Mouse (Mus musculus): Measurements from ENCODE around the gene Gps2. TPM values are rescaled to one million over a fixed set of nuclear protein-coding genes. Genes with fewer than 3 reads are reported as not detected.

Gps2 gene
- total and polyA plus RNA-seq, 2 experiments = 7.0 to 41.0 TPM

DNA sequence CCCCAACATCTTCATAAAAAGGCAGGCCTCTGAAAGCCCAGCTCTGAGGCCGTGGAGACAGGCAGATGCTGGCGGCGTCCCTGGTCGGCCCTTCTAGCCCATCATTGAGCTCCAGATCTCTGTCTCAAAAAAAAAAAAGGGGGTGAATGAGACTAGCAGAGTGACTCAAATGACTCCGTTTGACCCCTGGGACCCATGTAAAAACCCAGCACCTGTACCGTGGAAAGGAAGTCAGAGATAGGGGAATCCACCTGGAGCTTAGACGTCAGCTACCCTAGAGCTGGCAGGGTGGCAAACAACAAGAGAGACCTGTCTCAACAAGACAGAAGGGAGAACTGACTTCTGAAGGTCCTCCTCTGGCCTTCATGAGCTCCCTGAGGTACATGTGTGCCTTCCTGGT, 41.9 kb upstream of the Gps2 start:
- Histone ChIP-seq H3K36me3 (ENCODE audit: control insufficient read depth, insufficient read depth, low read length) (no peaks in the 10 kb centered on the region), H3K27ac (replicated peaks; ENCODE audit: insufficient read depth, low read depth, low read length) (no peak overlapping the region), H3K79me2 (ENCODE audit: control insufficient read depth, insufficient read depth, low read length) (no peaks in the 10 kb centered on the region), H3K9ac (ENCODE audit: low read depth, low read length) (no peak overlapping the region), H3K4me3 (ENCODE audit: insufficient read depth, low read depth, low read length) (no peak overlapping the region), H3K27me3 (ENCODE audit: control insufficient read depth, insufficient read depth, low read length) (no peaks in the 10 kb centered on the region), H3K4me1 (ENCODE audit: control insufficient read depth, insufficient read depth, low read length) (no peaks in the 10 kb centered on the region)
- TF ChIP-seq POLR2A (IDR thresholded peaks at IDR 0.05; ENCODE audit: extremely low read depth, insufficient read depth, low read length) (no peak), CTCF (IDR thresholded peaks at IDR 0.05; ENCODE audit: low read depth, low read length) (no peak)
- DNase-seq (ENCODE audit: extremely low read depth, low read depth, low spot score) = no peak
- 92% methylated on average over 7 of the region's 7 CpGs for WGBS

GRCm38 (mm10) chr11:69872451-69872850, 41.2 kb upstream of the Gps2 start:
- Histone ChIP-seq H3K79me2 (ENCODE audit: control insufficient read depth, insufficient read depth, low read length) (no peaks in the 10 kb centered on the region), H3K27me3 (ENCODE audit: control insufficient read depth, insufficient read depth, low read length) (no peaks in the 10 kb centered on the region), H3K27ac (replicated peaks; ENCODE audit: insufficient read depth, low read depth, low read length) (no peak overlapping the region), H3K4me3 (ENCODE audit: insufficient read depth, low read depth, low read length) (no peak overlapping the region), H3K36me3 (ENCODE audit: control insufficient read depth, insufficient read depth, low read length) (no peaks in the 10 kb centered on the region), H3K4me1 (ENCODE audit: control insufficient read depth, insufficient read depth, low read length) (no peaks in the 10 kb centered on the region), H3K9ac (ENCODE audit: low read depth, low read length) (no peak overlapping the region)
- DNase-seq (ENCODE audit: extremely low read depth, low read depth, low spot score) = no peak
- no peak for TF ChIP-seq POLR2A (IDR thresholded peaks at IDR 0.05; ENCODE audit: extremely low read depth, insufficient read depth, low read length)
- no peak for TF ChIP-seq CTCF (IDR thresholded peaks at IDR 0.05; ENCODE audit: low read depth, low read length)
- 85% methylated on average over 4 of the region's 4 CpGs for WGBS

DNA sequence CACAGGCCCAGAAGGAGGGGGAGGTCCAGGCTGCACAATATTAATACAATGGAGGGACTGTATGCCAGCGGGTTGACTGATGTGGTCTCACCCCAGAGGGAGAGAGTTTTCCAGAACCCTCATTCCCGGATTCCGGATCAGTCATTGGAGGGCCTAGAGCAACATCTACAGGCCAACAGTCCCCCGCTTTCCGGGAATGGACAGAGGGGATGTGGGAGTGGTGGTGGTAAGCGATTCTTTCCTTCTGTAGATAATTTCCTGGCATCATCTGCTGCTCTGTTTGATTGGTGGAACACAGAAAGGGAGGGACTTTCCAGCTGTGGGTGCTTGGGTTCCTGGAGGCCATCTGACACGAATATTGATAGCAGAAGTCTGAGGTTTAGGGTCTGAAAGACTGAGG, 37.5 kb upstream of the Gps2 start:
- Histone ChIP-seq H3K27ac (replicated peaks; ENCODE audit: insufficient read depth, low read depth, low read length) (no peak overlapping the region), H3K79me2 (ENCODE audit: control insufficient read depth, insufficient read depth, low read length) (no peaks in the 10 kb centered on the region), H3K4me3 (ENCODE audit: insufficient read depth, low read depth, low read length) (no peak overlapping the region), H3K4me1 (ENCODE audit: control insufficient read depth, insufficient read depth, low read length) (no peaks in the 10 kb centered on the region), H3K27me3 (ENCODE audit: control insufficient read depth, insufficient read depth, low read length) (no peaks in the 10 kb centered on the region), H3K9ac (ENCODE audit: low read depth, low read length) (no peak overlapping the region), H3K36me3 (ENCODE audit: control insufficient read depth, insufficient read depth, low read length) (no peaks in the 10 kb centered on the region)
- WGBS = 67% methylated on average over 7 of the region's 7 CpGs
- no peak for DNase-seq (ENCODE audit: extremely low read depth, low read depth, low spot score)
- no peak for TF ChIP-seq POLR2A (IDR thresholded peaks at IDR 0.05; ENCODE audit: extremely low read depth, insufficient read depth, low read length)
- TF ChIP-seq CTCF (IDR thresholded peaks at IDR 0.05; ENCODE audit: low read depth, low read length) = no peak

- Histone ChIP-seq H3K9ac (ENCODE audit: low read depth, low read length) (no peak overlapping the region), H3K4me1 (ENCODE audit: control insufficient read depth, insufficient read depth, low read length) (0 out of 2 replicates have a peak, but pooled peaks cover 3% of the 10 kb centered on the region)
- whole genome bisulfite sequencing = 4% methylated on average over 12 of the region's 12 CpGs
These were observed 36.8 kb upstream of the Gps2 start for GRCm38 (mm10) chr11:69876867-69877266.

DNA sequence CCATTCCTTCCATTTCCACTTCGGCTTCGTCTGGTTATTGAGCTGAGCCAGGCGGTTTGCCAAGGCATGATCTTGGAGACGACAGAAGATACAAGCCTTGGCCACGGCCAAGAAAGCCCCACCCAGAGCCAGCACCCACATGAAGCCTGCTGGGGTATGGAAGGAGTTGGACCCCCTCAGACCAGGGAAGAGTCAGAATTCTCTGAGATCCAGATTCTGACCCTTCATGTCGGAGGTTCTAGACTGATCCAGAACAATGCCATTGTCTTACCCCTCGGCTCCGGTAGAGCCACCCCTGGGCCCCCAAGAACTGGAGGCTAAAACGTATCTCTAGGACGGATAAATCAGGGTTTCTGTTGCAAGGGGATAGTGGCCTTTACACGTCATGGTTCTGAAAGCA, 35.8 kb upstream of the Gps2 start, which contains the start of gene Tmem95:
Tmem95 (minus strand) TSS at position 141 of the 400 bp plus-strand sequence.
- 89% methylated on average over 11 of the region's 11 CpGs for WGBS

More at GRCm38 (mm10) chr11:69876867-69877266, 36.8 kb upstream of the Gps2 start:
- Histone ChIP-seq H3K4me3 (ENCODE audit: insufficient read depth, low read depth, low read length) (no peak overlapping the region), H3K27me3 (ENCODE audit: control insufficient read depth, insufficient read depth, low read length) (no peaks in the 10 kb centered on the region), H3K79me2 (ENCODE audit: control insufficient read depth, insufficient read depth, low read length) (no peaks in the 10 kb centered on the region), H3K36me3 (ENCODE audit: control insufficient read depth, insufficient read depth, low read length) (no peaks in the 10 kb centered on the region), H3K27ac (replicated peaks; ENCODE audit: insufficient read depth, low read depth, low read length) (no peak overlapping the region)
- peak; percentile 46 for DNase-seq (ENCODE audit: extremely low read depth, low read depth, low spot score)
- TF ChIP-seq CTCF (IDR thresholded peaks at IDR 0.05; ENCODE audit: low read depth, low read length) = peak; percentile 96
- no peak for TF ChIP-seq POLR2A (IDR thresholded peaks at IDR 0.05; ENCODE audit: extremely low read depth, insufficient read depth, low read length)

DNA sequence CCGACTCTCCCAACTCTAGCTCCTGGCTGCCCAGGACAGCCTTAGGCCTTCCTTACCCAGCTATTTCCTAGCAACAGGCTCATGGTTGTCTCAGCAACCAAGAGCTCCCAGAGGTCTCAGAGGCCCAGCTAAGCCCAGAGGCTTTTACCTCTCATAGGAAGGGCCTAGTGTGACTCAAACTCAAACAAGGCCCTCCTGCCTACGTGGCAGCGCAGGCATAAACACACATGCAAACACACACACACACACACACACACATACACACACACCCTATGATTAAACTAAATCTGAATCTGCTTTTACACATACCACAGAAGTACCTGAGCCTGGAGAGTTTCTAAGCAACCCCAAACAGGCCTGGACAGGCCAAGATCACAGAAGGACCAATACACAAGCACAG, 35.3 kb upstream of the Gps2 start:
- TF ChIP-seq CTCF (IDR thresholded peaks at IDR 0.05; ENCODE audit: low read depth, low read length) (no peak), POLR2A (IDR thresholded peaks at IDR 0.05; ENCODE audit: extremely low read depth, insufficient read depth, low read length) (no peak)
- H3K27ac ChIP-seq (replicated peaks; ENCODE audit: insufficient read depth, low read depth, low read length) = no peak overlapping the region
- H3K79me2 ChIP-seq (ENCODE audit: control insufficient read depth, insufficient read depth, low read length) = no peaks in the 10 kb centered on the region
- no peaks in the 10 kb centered on the region for H3K36me3 ChIP-seq (ENCODE audit: control insufficient read depth, insufficient read depth, low read length)
- WGBS = 92% methylated on average over 3 of the region's 3 CpGs
- H3K27me3 ChIP-seq (ENCODE audit: control insufficient read depth, insufficient read depth, low read length) = no peaks in the 10 kb centered on the region
- DNase-seq (ENCODE audit: extremely low read depth, low read depth, low spot score) = no peak
- no peak overlapping the region for H3K9ac ChIP-seq (ENCODE audit: low read depth, low read length)
- no peak overlapping the region for H3K4me3 ChIP-seq (ENCODE audit: insufficient read depth, low read depth, low read length)
- 0 out of 2 replicates have a peak, but pooled peaks cover 3% of the 10 kb centered on the region for H3K4me1 ChIP-seq (ENCODE audit: control insufficient read depth, insufficient read depth, low read length)

More for the DNA sequence above, 35.8 kb upstream of the Gps2 start, which contains the start of gene Tmem95:
- Histone ChIP-seq H3K27ac (replicated peaks; ENCODE audit: insufficient read depth, low read depth, low read length) (no peak within 1 kb of the TSS), H3K9ac (ENCODE audit: low read depth, low read length) (no peak within 1 kb of the TSS), H3K36me3 (ENCODE audit: control insufficient read depth, insufficient read depth, low read length) (no peaks in the 10 kb centered on the region), H3K4me3 (ENCODE audit: insufficient read depth, low read depth, low read length) (no peak within 1 kb of the TSS), H3K27me3 (ENCODE audit: control insufficient read depth, insufficient read depth, low read length) (no peaks in the 10 kb centered on the region), H3K4me1 (ENCODE audit: control insufficient read depth, insufficient read depth, low read length) (0 out of 2 replicates have a peak, but pooled peaks cover 3% of the 10 kb centered on the region), H3K79me2 (ENCODE audit: control insufficient read depth, insufficient read depth, low read length) (no peaks in the 10 kb centered on the region)
- TF ChIP-seq CTCF (IDR thresholded peaks at IDR 0.05; ENCODE audit: low read depth, low read length) (no peak), POLR2A (IDR thresholded peaks at IDR 0.05; ENCODE audit: extremely low read depth, insufficient read depth, low read length) (no peak)
- DNase-seq (ENCODE audit: extremely low read depth, low read depth, low spot score) = no peak
